Mouse (Mus musculus) ES-E14 (cell line): ENCODE measurements around the gene Prickle2.

Source experiments
- CHD2 ChIP-seq: IDR thresholded peaks from 2 replicates; pipeline ENCODE4 v1.6.1; 2014; ENCODE audit warnings: mild to moderate bottlenecking, low read depth, low read length, inconsistent platforms
- MAFK ChIP-seq: IDR thresholded peaks from 2 replicates; pipeline ENCODE4 v1.6.1; 2014; ENCODE audit warnings: mild to moderate bottlenecking, low read depth, low read length, inconsistent platforms; ENCODE audit not compliant: insufficient read depth

DNA sequence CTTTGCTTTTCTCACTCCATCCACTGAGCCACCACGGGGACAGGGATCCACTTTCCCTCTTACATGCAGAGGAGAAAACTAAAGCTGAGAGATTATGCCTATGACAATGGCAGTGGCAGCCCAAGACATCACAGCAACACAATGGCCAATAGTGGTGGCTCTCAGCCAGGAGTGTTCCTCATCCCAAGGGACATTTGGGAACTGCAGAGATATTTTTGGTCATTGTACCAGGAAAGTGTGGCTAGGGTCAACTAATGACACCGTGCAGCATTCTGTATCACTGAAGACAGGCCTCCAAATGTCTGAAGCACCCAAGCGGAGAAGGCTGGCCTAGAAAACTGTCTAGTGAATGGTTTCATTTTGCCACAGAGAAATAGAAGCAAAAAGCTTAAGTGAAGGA lies 91.2 kb downstream of the Prickle2 start:
- TF ChIP-seq MAFK (no peak), CHD2 (no peak)
